Mouse (Mus musculus) liver, embryonic 14.5 days (tissue): ENCODE results near the gene Efna5. TPM values are rescaled to one million over a fixed set of nuclear protein-coding genes. Genes with fewer than 3 reads are reported as not detected.

ENCODE experiments used
- ATAC-seq: fragments of 200-750 bp; cut with Nextera tagmentation; 2 replicates; pipeline ENCODE4 v1.8.0; 2017; ENCODE audit warnings: moderate number of reproducible peaks, mild to moderate bottlenecking, moderate library complexity; ENCODE audit not compliant: insufficient read depth
- DNase-seq, 3 experiments: peaks; one replicate each; pipeline ENCODE4 v3.0.0-alpha.2; 2012 to 2013; ENCODE audit warnings: low read depth in 3 of 3, low spot score in 3 of 3
- H3K27ac ChIP-seq: fragments of 300-500 bp; sonication (generic); 2 replicates; pipeline ENCODE4 v1.5.1; 2014; ENCODE audit warnings: moderate library complexity, mild to moderate bottlenecking, control low read depth, inconsistent platforms
- H3K27me3 ChIP-seq: fragments of 300-500 bp; sonication (generic); 2 replicates; pipeline ENCODE4 v1.6.1; 2014; ENCODE audit warnings: mild to moderate bottlenecking, low read length, moderate library complexity; ENCODE audit not compliant: control insufficient read depth, insufficient read depth
- H3K36me3 ChIP-seq: fragments of 300-500 bp; sonication (generic); replicated peaks from 2 replicates; pipeline ENCODE4 v1.6.1; 2014; ENCODE audit warnings: low read depth; ENCODE audit not compliant: control insufficient read depth, insufficient read depth
- H3K4me1 ChIP-seq, 2 experiments: fragments of 200-500 bp in 1 of 2; fragments of 300-500 bp in 1 of 2; sonication (generic) in 1 of 2; replicated peaks; 2 replicates each; pipeline ENCODE4 v1.6.1; 2012 to 2014; ENCODE audit warnings: antibody characterized with exemption in 1 of 2, inconsistent platforms in 1 of 2, low read length in 1 of 2; ENCODE audit not compliant: control insufficient read depth in 2 of 2, insufficient read depth in 2 of 2
- H3K4me2 ChIP-seq: fragments of 300-500 bp; sonication (generic); 2 replicates; pipeline ENCODE4 v1.6.1; 2014; ENCODE audit warnings: low read depth, mild to moderate bottlenecking, control low read depth, moderate library complexity
- H3K4me3 ChIP-seq, 2 experiments: fragments of 200-500 bp in 1 of 2; fragments of 300-500 bp in 1 of 2; sonication (generic) in 1 of 2; 2 replicates each; pipeline ENCODE4 v1.5.1; 2012 to 2014; ENCODE audit warnings: low read depth in 2 of 2, low read length in 2 of 2, mild to moderate bottlenecking in 2 of 2, control low read depth in 1 of 2, inconsistent platforms in 1 of 2, moderate library complexity in 1 of 2; ENCODE audit not compliant: insufficient read depth in 1 of 2
- H3K9ac ChIP-seq: fragments of 300-500 bp; sonication (generic); replicated peaks from 2 replicates; pipeline ENCODE4 v1.6.1; 2014; ENCODE audit warnings: mild to moderate bottlenecking, control low read depth, moderate library complexity
- H3K9me3 ChIP-seq: fragments of 300-500 bp; sonication (generic); 2 replicates; pipeline ENCODE4 v1.6.1; 2016; ENCODE audit warnings: low read length, mixed read lengths; ENCODE audit not compliant: control insufficient read depth
- CTCF ChIP-seq: IDR thresholded peaks from 2 replicates; pipeline ENCODE4 v1.5.1; 2016; ENCODE audit warnings: antibody characterized with exemption, low read depth, control low read depth
- EP300 ChIP-seq: IDR thresholded peaks from 2 replicates; pipeline ENCODE4 v1.6.1; 2016; ENCODE audit warnings: antibody characterized with exemption, low read depth
- WGBS: fragments of 180-500 bp; shearing (Covaris S2); extraction: QIAGEN DNeasy Blood & Tissue Kit; methylation state at CpG from one replicate; pipeline ENCODE4 v1.1.7; 2014; ENCODE audit not compliant: insufficient replicate concordance; 5-methylcytosine and 5-hydroxymethylcytosine counted together
- polyA plus RNA-seq, 2 experiments: library from polyadenylated mRNA; depleted of rRNA in 1 of 2; stranded (reverse) in 1 of 2; unstranded in 1 of 2; fragments of >200 nt; fragmentation: Nextera tagmentation in 1 of 2; extraction: Ambion mirVana in 1 of 2; gene quantifications; 2 replicates each; pipeline versions ENCODE4 v1.2.1 to v1.2.3; 2012 to 2014

Efna5 gene
- polyA plus RNA-seq, 2 experiments: 0.40 to 1.6 TPM

GRCm38 (mm10) chr17:62766705-62767104 lies 114.4 kb downstream of the Efna5 start:
- Histone ChIP-seq H3K9me3 (no peaks in the 10 kb centered on the region), H3K27ac (no peak overlapping the region), H3K27me3 (no peaks in the 10 kb centered on the region), H3K4me2 (no peak overlapping the region), H3K9ac (no peak overlapping the region), H3K4me1 (no peaks in the 10 kb centered on the region), H3K36me3 (no peaks in the 10 kb centered on the region), H3K4me3 (no peak overlapping the region)
- 77% methylated on average over 4 of the region's 4 CpGs for WGBS
- DNase-seq: no peak
- ATAC-seq: no peak
- TF ChIP-seq EP300 (no peak), CTCF (no peak)

- ATAC-seq (no peak), DNase-seq (no peak)
- Histone ChIP-seq H3K4me2 (no peak overlapping the region), H3K27me3 (no peaks in the 10 kb centered on the region), H3K9me3 (no peaks in the 10 kb centered on the region), H3K36me3 (no peaks in the 10 kb centered on the region), H3K27ac (no peak overlapping the region), H3K4me1 (no peaks in the 10 kb centered on the region; a peak in 1 of 4 replicates), H3K9ac (no peak overlapping the region), H3K4me3 (no peak overlapping the region)
- 33% methylated on average over 4 of the region's 4 CpGs for WGBS
- TF ChIP-seq EP300: no peak
- no peak for TF ChIP-seq CTCF
Observed at GRCm38 (mm10) chr17:62765165-62765564, 116.0 kb downstream of the Efna5 start.

DNA sequence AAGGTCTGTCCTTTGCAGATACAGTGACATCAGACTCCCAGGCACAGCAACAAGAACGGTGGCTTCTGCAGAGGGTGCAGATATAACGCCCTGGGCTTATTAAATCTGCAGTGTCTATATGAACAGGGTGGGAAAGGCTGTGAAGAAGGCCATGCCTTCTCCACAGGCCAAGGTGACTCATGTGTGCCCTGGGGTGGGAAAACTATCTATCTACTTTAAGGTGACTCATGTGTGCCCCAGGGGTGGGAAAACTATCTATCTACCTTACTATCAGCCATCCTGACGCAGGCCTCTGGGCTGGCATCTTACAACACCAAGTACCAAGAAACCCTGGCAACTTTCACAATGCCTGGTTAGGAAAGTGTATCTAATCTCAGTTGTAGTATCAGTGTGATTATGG lies 124.2 kb downstream of the Efna5 start:
- 57% methylated on average over 3 of the region's 3 CpGs for WGBS

DNA sequence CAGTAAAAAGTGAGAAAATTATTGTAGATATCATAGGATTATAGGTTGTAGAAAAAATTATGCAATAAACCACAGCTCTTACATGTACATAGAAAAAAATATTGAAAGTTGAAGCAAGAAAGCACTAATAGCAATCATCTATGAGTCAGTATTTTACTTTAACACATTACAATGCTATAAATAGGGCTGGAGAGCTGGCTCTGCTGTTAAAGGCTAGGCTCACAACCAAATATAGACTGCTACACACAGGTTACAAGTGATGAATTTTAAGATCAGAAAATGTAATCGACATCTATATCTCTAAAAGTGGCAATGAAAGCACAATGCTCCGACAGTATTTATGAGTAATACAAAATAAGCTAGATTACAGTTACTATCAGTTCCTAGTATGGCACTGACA lies 125.5 kb downstream of the Efna5 start:
- no peak for TF ChIP-seq EP300
- TF ChIP-seq CTCF: no peak
- Histone ChIP-seq H3K27me3 (no peaks in the 10 kb centered on the region), H3K9ac (no peak overlapping the region), H3K4me1 (peaks cover 11 to 17% of the 10 kb centered on the region in 2 experiments), H3K4me2 (no peak overlapping the region), H3K27ac (no peak overlapping the region), H3K36me3 (no peaks in the 10 kb centered on the region), H3K9me3 (no peaks in the 10 kb centered on the region), H3K4me3 (no peak overlapping the region)
- ATAC-seq (no peak), DNase-seq (no peak)
- 70% methylated on average over 2 of the region's 2 CpGs for WGBS

More for the DNA sequence above, 124.2 kb downstream of the Efna5 start:
- DNase-seq: no peak
- Histone ChIP-seq H3K9ac (no peak overlapping the region), H3K27me3 (no peaks in the 10 kb centered on the region), H3K4me2 (no peak overlapping the region), H3K4me1 (peaks cover 5 to 8% of the 10 kb centered on the region in 2 experiments; a peak in 3 of 4 replicates), H3K9me3 (no peaks in the 10 kb centered on the region), H3K36me3 (no peaks in the 10 kb centered on the region), H3K4me3 (no peak overlapping the region), H3K27ac (no peak overlapping the region)
- no peak for TF ChIP-seq CTCF
- TF ChIP-seq EP300: no peak
- ATAC-seq: no peak

- TF ChIP-seq CTCF: no peak
- no peak for TF ChIP-seq EP300
- H3K4me2 ChIP-seq: no peak overlapping the region
- no peaks in the 10 kb centered on the region for H3K27me3 ChIP-seq
- ATAC-seq (no peak), DNase-seq (no peak)
- no peak overlapping the region for H3K9ac ChIP-seq
- H3K4me3 ChIP-seq: no peak overlapping the region
- no peaks in the 10 kb centered on the region for H3K9me3 ChIP-seq
- no peak overlapping the region for H3K27ac ChIP-seq
- 64% methylated on average over 4 of the region's 4 CpGs for WGBS
- no peaks in the 10 kb centered on the region for H3K36me3 ChIP-seq
- peaks cover 18 to 23% of the 10 kb centered on the region in 2 experiments for H3K4me1 ChIP-seq
Observed at GRCm38 (mm10) chr17:62754638-62755037, 126.5 kb downstream of the Efna5 start.
